In genomic region chr6:113856790-113857189, GRCm38 (mm10) we compare ENCODE assay signal across 10 mouse cellular contexts.
A peak's percentile ranks its signal among the peaks of the same experiment; 100 is the strongest.
DNase-seq lines count a peak whose midpoint lies in the region; ATAC-seq lines count a peak whose summit lies in the region.
"Had no signal": no experiment of that assay in that cellular context is flagged by ENCODE, and none has a peak within 500 bp of the region (broad histone marks: within the 10 kb centered on the region; RNA-seq: fewer than 3 reads in every experiment).

No protein-coding gene starts in this region.

- no peaks in the 10 kb centered on the region for H3K36me3 ChIP-seq in forebrain, embryonic 11.5 days (ENCODE audit: control insufficient read depth, insufficient read depth, low read length)
- H3K36me3 ChIP-seq in forebrain, embryonic 10.5 days (replicated peaks): no peaks in the 10 kb centered on the region
- H3K36me3 ChIP-seq: midbrain, embryonic 12.5 days had no signal

- no peak overlapping the region for H3K4me3 ChIP-seq in forebrain, embryonic 11.5 days (ENCODE audit: low read depth, low read length)
- no peak overlapping the region for H3K4me3 ChIP-seq in forebrain, embryonic 10.5 days
- H3K4me3 ChIP-seq: midbrain, embryonic 12.5 days had no signal

- intact Hi-C loops in gastrocnemius, postnatal 14 days (cut with DNase I; ENCODE audit: low total_unique reads): no loop called here

- H3K27ac ChIP-seq in forebrain, embryonic 11.5 days (ENCODE audit: low read depth, low read length): no peak overlapping the region
- no peak overlapping the region for H3K27ac ChIP-seq in forebrain, embryonic 10.5 days
- H3K27ac ChIP-seq: midbrain, embryonic 12.5 days had no signal

- DNase-seq in forebrain, embryonic 11.5 days (ENCODE audit: low spot score): no peak
- no peak for DNase-seq in forebrain, embryonic 10.5 days (ENCODE audit: extremely low spot score, low spot score)
- peak; percentile 52 to 54 for DNase-seq in frontal cortex, postnatal 25 days (ENCODE audit: low spot score in 2 of 2)
- peak; percentile 71 for DNase-seq in left cerebral cortex, adult 11 months (ENCODE audit: low spot score)
- DNase-seq in right cerebral cortex, postnatal 10 days (ENCODE audit: low spot score in 2 of 2): peak; percentile 91 to 95
- no peak for DNase-seq in heart, postnatal 4 days
- DNase-seq in gastrocnemius, postnatal 14 days: no peak
- DNase-seq in kidney, adult 8-10 months: no peak
- DNase-seq: thymus, adult 18-20 months had no signal

- H3K4me1 ChIP-seq in forebrain, embryonic 11.5 days (replicated peaks; ENCODE audit: control insufficient read depth, insufficient read depth, low read length): no peaks in the 10 kb centered on the region; the same call in 1 of the 2 replicates
- H3K4me1 ChIP-seq in forebrain, embryonic 10.5 days: peaks cover 13% of the 10 kb centered on the region

- H3K9me3 ChIP-seq in forebrain, embryonic 11.5 days (ENCODE audit: control insufficient read depth, low read length): no peaks in the 10 kb centered on the region
- no peaks in the 10 kb centered on the region for H3K9me3 ChIP-seq in forebrain, embryonic 10.5 days
- H3K9me3 ChIP-seq: midbrain, embryonic 12.5 days had no signal

- no peaks in the 10 kb centered on the region for H3K27me3 ChIP-seq in forebrain, embryonic 11.5 days (ENCODE audit: control insufficient read depth, insufficient read depth, low read length)
- no peaks in the 10 kb centered on the region for H3K27me3 ChIP-seq in forebrain, embryonic 10.5 days (ENCODE audit: poor library complexity, severe bottlenecking)
- H3K27me3 ChIP-seq: midbrain, embryonic 12.5 days had no signal

- H3K4me2 ChIP-seq in forebrain, embryonic 11.5 days (ENCODE audit: low read depth, low read length, severe bottlenecking): no peak overlapping the region
- H3K4me2 ChIP-seq: midbrain, embryonic 12.5 days had no signal

- no peak overlapping the region for H3K9ac ChIP-seq in forebrain, embryonic 11.5 days (ENCODE audit: low read length)
- H3K9ac ChIP-seq: midbrain, embryonic 12.5 days had no signal

- 89% methylated on average over 14 of the region's 15 CpGs for WGBS in forebrain, embryonic 11.5 days
- 92% methylated on average over 15 of the region's 15 CpGs for WGBS in forebrain, embryonic 10.5 days

- peak; percentile 35 for ATAC-seq in forebrain, embryonic 11.5 days (replicated peaks; ENCODE audit: low FRiP score)

Comparison
In these comparisons a context has a peak if more than half of its experiments do, and no peak if none do; other contexts are left out.
1. DNase-seq: peak in frontal cortex, postnatal 25 days (2 of 2), left cerebral cortex, adult 11 months (single experiment) and right cerebral cortex, postnatal 10 days (2 of 2); none in forebrain, embryonic 11.5 days (single experiment), forebrain, embryonic 10.5 days (single experiment), heart, postnatal 4 days (single experiment), gastrocnemius, postnatal 14 days (single experiment) and kidney, adult 8-10 months (0 of 2).